Mouse (Mus musculus) ES-E14 (cell line): Measurements from ENCODE around the gene Dkk2. TPM values are rescaled to one million over a fixed set of nuclear protein-coding genes. Genes with fewer than 3 reads are reported as not detected.

Experiments used
- DNase-seq: peaks from one replicate; pipeline ENCODE4 v3.0.0-alpha.2; 2013; ENCODE audit warnings: low read depth, low spot score
- H3K27ac ChIP-seq: 2 replicates; pipeline ENCODE4 v1.5.1; 2012; ENCODE audit warnings: low read depth, mild to moderate bottlenecking, low read length, moderate library complexity, mixed read lengths; ENCODE audit not compliant: poor library complexity, insufficient read depth, severe bottlenecking
- H3K36me3 ChIP-seq: 2 replicates; pipeline ENCODE4 v1.6.1; 2012; ENCODE audit warnings: mild to moderate bottlenecking, low read length, moderate library complexity, mixed read lengths; ENCODE audit not compliant: control insufficient read depth, poor library complexity, insufficient read depth, severe bottlenecking
- H3K4me1 ChIP-seq, 2 experiments: fragments of 150-350 bp in 1 of 2; sonication (generic) in 1 of 2; 2 replicates each; pipeline ENCODE4 v1.6.1; 2012; ENCODE audit warnings: low read length in 2 of 2, mild to moderate bottlenecking in 1 of 2, mixed read lengths in 1 of 2; ENCODE audit not compliant: control insufficient read depth in 2 of 2, insufficient read depth in 2 of 2, poor library complexity in 1 of 2
- H3K4me3 ChIP-seq, 2 experiments: fragments of 150-350 bp in 1 of 2; sonication (generic) in 1 of 2; 2 replicates each; pipeline ENCODE4 v1.5.1; 2012; ENCODE audit warnings: low read length in 2 of 2, low read depth in 1 of 2, mild to moderate bottlenecking in 1 of 2, mixed read lengths in 1 of 2; ENCODE audit not compliant: insufficient read depth in 1 of 2, poor library complexity in 1 of 2, severe bottlenecking in 1 of 2
- H3K9ac ChIP-seq: 2 replicates; pipeline ENCODE4 v1.6.1; 2012; ENCODE audit warnings: low read depth, mild to moderate bottlenecking, low read length, mixed read lengths; ENCODE audit not compliant: poor library complexity, insufficient read depth, severe bottlenecking
- H3K9me3 ChIP-seq: fragments of 150-350 bp; sonication (generic); 2 replicates; pipeline ENCODE4 v1.6.1; 2012; ENCODE audit warnings: low read depth, mild to moderate bottlenecking, low read length; ENCODE audit not compliant: control insufficient read depth, insufficient read depth
- CHD2 ChIP-seq: IDR thresholded peaks from 2 replicates; pipeline ENCODE4 v1.6.1; 2014; ENCODE audit warnings: mild to moderate bottlenecking, low read depth, low read length, inconsistent platforms
- HCFC1 ChIP-seq: IDR thresholded peaks from 2 replicates; pipeline ENCODE4 v1.6.1; 2012; ENCODE audit warnings: low read length, inconsistent platforms, borderline replicate concordance; ENCODE audit not compliant: insufficient read depth
- MAFK ChIP-seq: IDR thresholded peaks from 2 replicates; pipeline ENCODE4 v1.6.1; 2014; ENCODE audit warnings: mild to moderate bottlenecking, low read depth, low read length, inconsistent platforms; ENCODE audit not compliant: insufficient read depth
- ZC3H11A ChIP-seq: IDR thresholded peaks from 2 replicates; pipeline ENCODE4 v1.6.1; 2012; ENCODE audit warnings: low read depth, mild to moderate bottlenecking, inconsistent platforms, low read length, borderline replicate concordance
- ZNF384 ChIP-seq: IDR thresholded peaks from 2 replicates; pipeline ENCODE4 v1.6.1; 2012; ENCODE audit warnings: low read depth, low read length, inconsistent platforms
- in situ Hi-C, 2 experiments: fragments of 600-800 bp; cut with MboI; formaldehyde crosslinking; loops; one replicate each; pipeline ENCODE4 v1.15.1; 2025; ENCODE audit warnings: low sequenced_read_pairs in 2 of 2, inconsistent platforms in 1 of 2; ENCODE audit not compliant: unreplicated experiment in 2 of 2
- total RNA-seq: library from RNA; depleted of rRNA; stranded (reverse); fragments of 300-350 nt; gene quantifications from 2 replicates; pipeline ENCODE4 v1.2.3, GENCODE M21; 2012

Gene Dkk2
- total RNA-seq, 1 experiment, result 1.1 TPM

GRCm38 (mm10) chr3:132096296-132096695, 11.2 kb downstream of the Dkk2 start:
- Histone ChIP-seq H3K27ac (no peak overlapping the region), H3K4me1 (no peaks in the 10 kb centered on the region), H3K4me3 (no peak overlapping the region), H3K36me3 (no peaks in the 10 kb centered on the region), H3K9ac (no peak overlapping the region), H3K9me3 (no peaks in the 10 kb centered on the region)
- TF ChIP-seq ZNF384 (no peak), ZC3H11A (no peak), CHD2 (no peak), MAFK (no peak), HCFC1 (no peak)
- no peak for DNase-seq
- in situ Hi-C loops, result no loop called here

DNA sequence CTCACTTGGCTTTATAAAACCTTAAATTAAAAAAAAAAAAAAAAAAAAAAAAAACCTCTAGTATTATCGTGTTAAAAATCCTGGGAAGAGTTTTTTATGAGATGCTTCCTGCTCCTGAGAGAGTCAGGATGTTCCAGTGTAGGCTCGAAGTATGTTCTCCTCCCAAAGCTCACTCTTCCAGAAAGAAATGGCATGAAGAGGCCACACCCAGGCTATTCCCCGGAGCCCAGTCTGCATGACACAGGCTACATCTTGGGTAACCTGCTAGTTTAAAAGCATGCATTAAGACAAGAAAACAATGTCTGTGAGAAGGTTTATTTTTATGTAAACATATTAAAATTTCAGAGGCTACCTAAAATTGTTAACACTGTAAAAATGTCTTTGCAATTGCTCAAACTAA, 15.7 kb downstream of the Dkk2 start:
- TF ChIP-seq ZC3H11A, result no peak
- TF ChIP-seq HCFC1, result no peak
- no peak for TF ChIP-seq CHD2
- TF ChIP-seq MAFK, result no peak
- TF ChIP-seq ZNF384, result no peak
- Histone ChIP-seq H3K4me3 (no peak overlapping the region), H3K4me1 (no peaks in the 10 kb centered on the region), H3K27ac (no peak overlapping the region), H3K9me3 (no peaks in the 10 kb centered on the region), H3K36me3 (no peaks in the 10 kb centered on the region), H3K9ac (no peak overlapping the region)
- in situ Hi-C loops, result no loop called here
- no peak for DNase-seq

DNA sequence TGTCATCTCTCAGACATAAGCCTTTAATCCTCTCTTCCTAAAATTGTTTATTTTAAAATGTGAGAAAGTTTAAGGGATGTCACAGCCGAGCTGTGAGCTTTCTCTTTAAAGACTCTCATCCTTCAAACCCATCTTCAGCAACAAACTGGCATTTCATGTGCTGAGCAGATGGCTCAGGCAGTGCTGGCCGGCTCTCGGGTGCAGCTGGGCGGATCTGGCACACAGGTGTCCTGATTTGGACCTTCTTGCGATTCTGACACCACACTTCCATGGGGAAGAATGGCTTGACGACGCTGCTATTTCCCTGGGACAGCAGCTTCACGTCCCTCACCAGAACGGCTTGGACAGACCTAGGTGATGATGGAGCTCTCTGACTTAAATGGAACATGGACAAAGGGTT, 17.9 kb downstream of the Dkk2 start:
- DNase-seq, result no peak
- no peaks in the 10 kb centered on the region for H3K4me1 ChIP-seq
- H3K4me3 ChIP-seq, result no peak overlapping the region
- TF ChIP-seq ZC3H11A (no peak), HCFC1 (no peak), MAFK (no peak), CHD2 (no peak), ZNF384 (no peak)
- H3K36me3 ChIP-seq, result no peaks in the 10 kb centered on the region
- H3K9me3 ChIP-seq, result no peaks in the 10 kb centered on the region
- in situ Hi-C loops, result no loop called here
- H3K9ac ChIP-seq, result no peak overlapping the region
- H3K27ac ChIP-seq, result no peak overlapping the region

DNA sequence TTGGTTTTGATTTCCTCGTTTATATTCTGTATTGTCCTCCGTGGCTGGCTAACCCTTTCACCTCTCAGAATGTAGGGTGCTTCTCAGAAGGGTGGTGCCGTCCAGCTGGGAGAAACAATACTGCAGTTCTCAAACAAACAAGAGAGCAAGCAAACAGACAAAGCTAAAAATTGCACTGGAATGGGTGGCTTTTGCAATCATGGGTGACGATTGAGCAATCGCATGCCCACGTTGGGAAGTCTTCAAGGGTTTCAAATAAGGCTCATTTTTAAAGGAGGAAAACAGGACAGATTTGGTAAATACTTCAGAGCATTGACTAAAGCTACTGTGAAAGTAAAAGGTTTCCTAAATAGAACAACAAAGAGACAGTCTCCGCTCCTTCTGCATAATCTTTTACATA, 18.4 kb downstream of the Dkk2 start:
- no peak overlapping the region for H3K9ac ChIP-seq

DNA sequence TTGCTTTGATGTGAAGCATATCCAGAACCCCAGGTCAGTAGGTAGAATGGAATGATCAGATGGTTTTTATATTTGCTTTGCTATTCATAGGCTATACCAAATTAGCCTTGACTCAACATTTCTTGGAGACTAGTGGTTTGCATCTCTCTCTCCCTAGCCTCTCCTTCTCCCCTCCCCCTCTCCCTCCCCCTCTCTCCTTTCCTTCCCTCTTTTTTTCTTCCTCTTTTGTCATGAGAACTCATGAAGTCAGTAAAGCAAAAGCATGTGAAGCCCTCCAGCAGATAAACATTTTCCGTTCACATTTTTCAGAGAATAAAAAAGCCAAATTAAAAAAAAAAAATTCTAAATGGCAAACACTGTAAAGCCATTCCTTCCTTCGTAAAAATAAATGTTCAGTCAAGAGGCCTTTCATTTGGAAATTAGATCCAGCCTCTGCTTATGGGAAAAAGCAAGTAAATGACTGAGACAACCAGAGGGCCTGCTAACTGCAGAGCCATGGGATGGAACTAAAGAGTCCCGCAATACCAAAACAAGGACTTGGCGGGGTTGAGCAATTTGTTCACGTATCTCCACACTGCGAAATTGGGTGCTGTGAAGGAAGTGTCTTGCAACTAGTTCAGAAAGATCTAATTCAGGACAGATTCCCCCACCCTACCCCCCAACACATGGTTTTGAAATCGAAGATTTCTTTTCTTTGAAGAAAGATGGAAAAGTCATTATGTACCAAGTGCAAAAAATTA, 30.9 kb downstream of the Dkk2 start:
- H3K9me3 ChIP-seq, result no peaks in the 10 kb centered on the region
- no peak overlapping the region for H3K9ac ChIP-seq
- H3K4me3 ChIP-seq, result no peak overlapping the region
- in situ Hi-C loops, result no loop called here
- H3K4me1 ChIP-seq, result no peaks in the 10 kb centered on the region
- H3K27ac ChIP-seq, result no peak overlapping the region
- TF ChIP-seq HCFC1, result no peak
- TF ChIP-seq MAFK, result no peak
- TF ChIP-seq CHD2, result no peak
- TF ChIP-seq ZNF384, result no peak
- no peak for TF ChIP-seq ZC3H11A
- no peak for DNase-seq
- H3K36me3 ChIP-seq, result no peaks in the 10 kb centered on the region

More for the DNA sequence above, 18.4 kb downstream of the Dkk2 start:
- in situ Hi-C loops, result no loop called here
- Histone ChIP-seq H3K4me1 (no peaks in the 10 kb centered on the region), H3K9me3 (no peaks in the 10 kb centered on the region), H3K4me3 (no peak overlapping the region), H3K27ac (no peak overlapping the region), H3K36me3 (no peaks in the 10 kb centered on the region)
- TF ChIP-seq ZC3H11A, result no peak
- DNase-seq, result no peak
